Mouse (Mus musculus): ENCODE data around the gene Dnaja1.

Dnaja1 gene

DNA sequence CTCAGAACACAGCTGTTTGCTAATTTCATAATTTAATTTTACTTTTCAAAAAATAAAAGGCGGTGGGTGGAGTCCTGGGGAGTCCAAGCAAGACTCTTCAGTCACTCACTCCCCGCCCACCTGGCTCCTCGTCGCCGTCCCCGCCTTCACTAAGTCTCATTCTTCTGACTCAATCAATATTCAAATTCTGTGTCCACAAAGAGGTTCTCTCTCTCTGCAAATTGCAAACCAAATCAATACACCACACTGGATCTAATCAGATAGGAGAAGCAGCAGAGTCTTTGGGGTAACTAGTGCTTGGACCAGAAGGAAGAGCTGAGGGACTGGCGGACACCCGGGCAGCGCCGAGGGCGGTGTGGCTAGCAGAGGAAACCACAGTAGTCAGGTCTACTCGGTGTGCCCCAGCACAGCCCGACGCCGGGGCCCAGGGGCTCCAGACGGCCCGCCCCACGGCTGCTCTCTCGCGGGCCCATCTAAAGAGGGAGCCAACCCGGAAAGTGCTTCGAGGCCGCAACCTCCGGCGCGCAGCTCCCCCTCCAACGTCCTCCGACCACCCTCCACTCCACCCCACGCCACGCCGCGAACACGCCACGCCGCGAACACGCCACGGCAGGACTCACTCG, 35.3 kb downstream of the Dnaja1 start:
- DNase-seq (ENCODE audit: low spot score in 2 of 2), result no peak

DNA sequence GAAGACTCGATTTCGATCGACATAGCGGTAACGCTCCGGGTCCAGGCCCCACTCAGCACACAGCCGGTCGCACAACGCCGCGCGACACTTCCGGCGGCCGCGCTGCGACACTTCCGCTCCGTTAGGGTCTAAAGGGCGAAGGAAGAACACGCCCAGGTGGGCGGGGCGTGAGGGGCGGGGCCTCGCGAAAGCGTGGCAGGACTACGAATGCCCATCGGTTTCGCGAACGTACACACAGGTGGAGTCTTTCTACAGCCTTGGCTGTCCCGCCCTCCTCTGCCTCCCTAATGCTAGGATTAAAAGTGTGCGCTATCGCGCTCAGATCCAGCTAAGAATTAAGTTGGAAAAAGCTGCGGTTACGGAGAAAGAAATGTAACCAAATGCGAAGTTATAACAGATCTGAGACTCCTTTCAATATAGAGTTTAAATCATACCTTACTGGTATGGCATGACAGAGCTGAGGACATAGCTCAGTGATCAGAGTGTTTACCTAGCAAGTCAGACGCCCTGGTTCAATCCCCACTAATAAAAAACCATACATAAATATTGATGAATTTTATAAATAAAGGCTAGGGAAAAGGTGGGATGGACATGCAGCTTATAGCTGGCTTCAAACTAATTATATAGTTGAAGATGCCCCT, 36.0 kb downstream of the Dnaja1 start, which contains the start of gene Smu1:
Gene Smu1, minus strand, starts transcription at position 144 of the 641 bp plus-strand sequence.
- peak; percentile 92 to 95 for DNase-seq (ENCODE audit: low spot score in 2 of 2)

DNA sequence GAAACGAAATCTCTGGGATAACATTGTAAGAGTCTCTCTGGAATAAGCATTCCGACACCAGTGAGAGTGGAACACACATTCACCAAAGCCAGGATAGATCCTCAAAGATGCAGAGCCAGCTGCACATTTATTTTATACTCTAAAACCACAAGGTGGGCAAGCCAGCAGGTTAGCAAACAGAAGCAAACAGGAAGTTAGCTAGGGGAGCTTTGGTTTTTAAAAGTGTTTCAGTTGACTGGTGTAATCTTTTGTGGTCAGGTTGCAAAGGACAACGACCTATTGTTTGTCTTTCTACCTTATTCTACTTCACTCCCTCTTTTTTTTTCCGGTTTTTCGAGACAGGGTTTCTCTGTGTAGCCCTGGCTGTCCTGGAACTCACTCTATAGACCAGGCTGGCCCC, 37.9 kb downstream of the Dnaja1 start:
- no peak for DNase-seq (ENCODE audit: low spot score in 2 of 2)

DNA sequence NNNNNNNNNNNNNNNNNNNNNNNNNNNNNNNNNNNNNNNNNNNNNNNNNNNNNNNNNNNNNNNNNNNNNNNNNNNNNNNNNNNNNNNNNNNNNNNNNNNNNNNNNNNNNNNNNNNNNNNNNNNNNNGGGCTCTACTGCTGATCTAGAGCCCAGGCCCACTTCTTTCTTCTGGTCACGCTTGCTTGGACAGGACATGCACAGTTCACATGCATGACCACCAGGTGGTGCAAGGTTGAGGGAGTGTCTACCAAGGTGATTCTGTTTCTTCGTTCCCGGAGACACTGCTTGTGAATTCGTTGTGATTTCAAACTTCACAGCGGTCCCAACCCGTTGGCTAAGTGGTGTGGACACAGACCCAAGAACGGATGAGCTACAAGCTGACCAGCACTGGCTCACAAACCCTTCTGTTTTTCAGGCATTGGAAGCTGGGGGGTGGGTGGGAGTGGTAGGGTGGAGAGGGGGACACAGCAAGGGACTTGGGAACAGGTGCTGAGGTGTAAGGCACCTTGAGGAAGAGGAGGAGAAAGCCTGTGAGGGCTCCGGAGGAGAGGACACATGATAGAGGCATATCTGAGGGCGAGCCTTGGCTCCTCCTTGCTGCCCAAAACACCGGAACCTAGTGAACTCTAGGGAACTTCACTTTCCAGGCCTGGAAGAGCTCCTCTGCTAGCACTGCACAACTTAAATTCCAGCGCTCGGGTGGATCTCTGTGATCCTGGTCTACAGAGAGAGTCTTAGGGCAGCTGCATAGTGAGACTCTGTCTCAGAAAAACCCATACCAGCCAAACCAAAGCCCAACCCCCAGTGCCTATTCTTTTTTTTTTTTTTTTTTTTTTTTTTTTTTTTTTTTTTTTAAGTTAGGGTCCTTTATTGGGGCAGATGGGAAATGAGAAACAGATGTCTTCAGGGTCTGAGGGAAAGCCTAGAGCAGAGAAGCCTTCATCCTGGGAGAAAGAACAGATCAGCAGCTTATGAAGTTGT, 52.6 kb downstream of the Dnaja1 start:
- DNase-seq (ENCODE audit: low spot score in 2 of 2), result peak; percentile 44 to 59

DNA sequence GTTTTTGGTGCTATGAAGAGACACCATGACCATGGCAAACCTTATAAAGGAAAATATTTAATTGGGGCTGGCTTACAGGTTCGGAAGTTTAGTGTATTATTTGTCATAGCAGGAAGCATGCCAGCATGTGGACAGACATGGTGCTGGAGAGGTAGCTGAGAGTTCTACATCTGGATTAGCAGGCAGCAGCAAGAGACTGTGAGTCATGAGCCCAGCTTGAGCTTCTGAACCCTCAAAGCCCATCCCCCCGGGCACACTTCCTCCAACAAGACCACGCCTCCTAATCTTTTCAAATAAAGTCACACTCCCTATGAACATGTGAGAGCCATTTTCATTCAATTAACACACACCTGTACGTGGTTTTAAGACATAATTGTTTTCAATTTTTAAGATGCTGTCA, 54.5 kb downstream of the Dnaja1 start:
- no peak for DNase-seq (ENCODE audit: low spot score in 2 of 2)

DNA sequence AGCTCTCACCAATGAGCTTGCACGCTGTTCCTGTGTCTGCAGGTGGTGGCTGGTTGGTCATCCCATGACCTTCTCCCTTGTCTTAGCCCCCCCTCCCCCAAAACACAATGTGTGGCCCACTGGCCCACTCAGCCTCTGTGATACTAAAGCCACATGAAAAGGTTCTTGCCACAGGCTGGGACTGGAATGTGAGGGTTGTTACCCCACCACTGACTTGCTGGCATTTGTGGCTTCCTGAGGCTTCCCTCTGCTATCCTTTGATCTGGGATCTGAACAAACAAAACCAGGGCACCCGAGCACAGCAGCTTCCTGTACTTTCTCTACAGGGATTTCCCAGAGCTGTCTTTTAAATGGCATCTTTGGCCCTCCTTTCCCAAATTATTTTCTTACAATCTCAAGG, 55.2 kb downstream of the Dnaja1 start:
- DNase-seq (ENCODE audit: low spot score in 2 of 2), result no peak

DNA sequence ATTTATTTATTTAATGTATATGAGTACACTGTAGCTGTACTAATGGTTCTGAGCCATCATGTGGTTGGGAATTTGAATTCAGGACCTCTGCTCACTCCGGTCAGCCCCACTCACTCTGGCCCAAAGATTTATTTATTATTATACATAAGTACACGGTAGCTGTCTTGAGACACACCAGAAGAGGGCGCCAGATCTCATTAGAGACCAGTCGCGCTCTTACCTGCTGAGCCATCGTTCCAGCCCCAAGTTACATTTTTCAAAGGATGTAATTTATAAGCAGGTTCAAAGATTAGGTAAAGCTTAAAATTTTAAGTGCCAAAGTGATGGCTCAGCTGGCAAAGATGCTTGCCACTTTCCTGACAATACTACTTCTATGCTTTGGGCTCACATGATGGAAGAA, 56.7 kb downstream of the Dnaja1 start:
- DNase-seq (ENCODE audit: low spot score in 2 of 2), result no peak

DNA sequence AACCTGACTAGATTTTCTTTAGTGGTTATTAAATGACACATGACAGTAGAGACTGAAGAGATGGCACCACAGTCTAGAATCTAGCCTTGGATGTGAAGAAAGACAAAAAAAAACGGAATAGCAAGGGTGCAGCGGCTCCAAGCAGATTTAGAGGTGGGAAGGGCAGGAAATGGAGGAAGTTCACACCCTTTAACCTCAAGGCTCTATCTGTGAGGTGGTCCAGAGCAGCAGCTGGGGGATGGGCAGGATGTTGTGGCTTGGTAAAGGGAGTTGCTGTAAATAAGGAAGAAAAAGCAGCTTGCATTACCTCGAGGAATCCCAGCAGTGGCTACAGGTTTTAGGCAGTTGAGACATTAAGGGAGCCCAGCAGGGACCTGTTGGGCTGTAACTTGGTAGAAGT, 59.2 kb downstream of the Dnaja1 start:
- DNase-seq (ENCODE audit: low spot score in 2 of 2), result no peak

DNA sequence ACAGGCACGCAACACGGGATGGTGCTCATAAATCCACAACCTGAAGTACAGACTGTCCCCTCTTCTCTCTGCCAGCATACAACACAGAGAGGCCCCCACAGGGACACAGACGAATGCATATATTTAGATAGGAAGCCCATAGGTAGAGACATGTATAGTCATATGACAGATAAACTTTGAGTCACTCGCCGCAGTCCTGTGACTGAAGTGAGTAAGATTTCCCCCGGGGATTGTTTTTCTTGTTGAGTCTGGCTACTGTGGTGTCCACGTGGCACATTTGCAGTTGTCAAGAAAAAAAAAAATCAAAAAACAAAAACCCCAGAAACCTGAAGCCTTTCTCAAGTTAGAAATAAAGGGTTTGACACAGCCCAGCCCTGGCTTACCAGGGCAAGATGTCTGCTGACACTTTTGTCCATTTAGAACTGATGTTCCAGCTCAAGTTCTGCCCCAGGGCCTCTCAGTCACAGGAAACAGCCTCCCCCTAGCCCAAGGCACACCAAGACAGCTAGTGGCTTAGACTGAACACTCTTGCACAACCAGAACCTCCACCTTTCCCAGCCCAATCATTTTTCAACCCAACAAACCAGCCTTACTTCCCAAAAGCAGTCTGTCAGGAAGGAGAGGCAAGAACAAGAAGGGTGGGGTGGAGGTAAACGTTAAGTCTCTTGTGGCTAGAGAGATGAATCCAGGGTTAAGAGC, 60.0 kb downstream of the Dnaja1 start:
- DNase-seq (ENCODE audit: low spot score in 2 of 2), result no peak

DNA sequence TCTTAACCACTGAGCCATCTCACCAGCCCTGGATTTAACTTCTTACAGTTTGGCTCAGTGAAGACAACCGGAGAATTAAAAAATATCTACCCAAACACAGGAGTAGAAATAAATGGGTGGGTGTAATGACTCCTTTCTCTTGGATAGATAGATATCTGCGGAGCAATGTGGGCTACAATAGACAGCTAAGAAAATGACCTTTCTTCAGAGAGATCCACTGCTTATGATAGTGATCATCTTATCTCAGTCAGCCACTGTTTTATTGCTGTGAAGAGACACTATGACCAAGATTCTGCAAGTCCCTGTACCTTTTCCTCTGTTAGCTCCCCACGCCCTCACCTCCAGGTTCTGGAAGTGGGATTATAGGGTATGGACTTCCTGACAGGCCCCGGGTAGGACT, 61.1 kb downstream of the Dnaja1 start:
- DNase-seq (ENCODE audit: low spot score in 2 of 2), result no peak

DNA sequence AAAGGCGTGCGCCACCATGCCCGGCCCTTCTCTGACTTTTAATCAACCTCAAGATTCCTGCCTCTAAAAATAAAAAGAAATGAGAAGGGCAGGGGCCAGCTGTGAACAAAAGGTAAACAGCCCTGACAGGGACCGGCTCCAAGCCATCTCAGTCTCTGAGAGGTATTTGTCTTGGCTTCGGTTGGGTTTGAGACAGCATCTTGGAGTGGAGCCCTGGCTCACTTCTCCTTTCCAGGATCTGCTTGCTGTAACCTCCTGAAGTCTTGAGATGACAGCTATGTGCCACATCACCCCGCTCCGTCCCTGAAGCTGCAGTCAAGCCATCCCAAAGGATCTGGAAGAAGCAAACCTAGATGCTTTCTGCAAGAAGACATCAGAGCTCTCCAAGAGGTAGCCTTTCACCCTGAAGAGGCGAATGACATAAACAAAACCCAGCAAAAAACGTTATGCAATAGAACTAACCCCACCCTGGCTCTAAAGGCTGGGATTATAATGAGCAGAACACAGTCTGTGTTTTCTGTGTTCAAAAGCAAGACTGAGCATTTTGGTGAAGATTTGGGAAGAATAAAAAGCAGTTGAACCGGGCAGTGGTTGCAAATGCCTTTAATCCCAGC, 62.7 kb downstream of the Dnaja1 start:
- DNase-seq (ENCODE audit: low spot score in 2 of 2), result no peak

DNA sequence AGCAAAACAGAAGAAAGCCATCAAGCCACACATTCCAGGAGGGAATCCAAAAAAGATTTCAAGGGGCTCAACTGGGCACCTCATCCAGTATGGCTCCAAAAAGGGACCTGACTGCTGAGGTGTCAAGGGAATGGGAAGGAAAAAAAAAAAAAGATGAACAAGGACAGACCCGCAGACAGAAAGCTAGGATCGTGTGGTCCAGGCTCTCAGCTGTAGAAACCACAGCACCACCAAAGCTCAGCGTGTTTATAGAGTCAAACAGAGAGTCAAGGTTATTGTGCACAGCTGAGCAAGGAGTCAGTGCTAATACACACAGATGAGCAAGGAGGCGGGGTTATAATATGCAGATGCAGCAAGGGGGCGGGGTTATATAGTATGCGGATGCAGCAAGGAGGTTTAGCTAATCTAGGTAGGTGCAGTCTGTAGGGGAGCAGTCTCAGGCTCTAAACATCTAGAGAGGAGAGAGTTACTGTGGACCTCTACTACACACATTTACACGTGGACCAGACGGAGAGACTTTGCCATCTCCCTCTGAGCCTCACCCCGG, 63.7 kb downstream of the Dnaja1 start:
- no peak for DNase-seq (ENCODE audit: low spot score in 2 of 2)

DNA sequence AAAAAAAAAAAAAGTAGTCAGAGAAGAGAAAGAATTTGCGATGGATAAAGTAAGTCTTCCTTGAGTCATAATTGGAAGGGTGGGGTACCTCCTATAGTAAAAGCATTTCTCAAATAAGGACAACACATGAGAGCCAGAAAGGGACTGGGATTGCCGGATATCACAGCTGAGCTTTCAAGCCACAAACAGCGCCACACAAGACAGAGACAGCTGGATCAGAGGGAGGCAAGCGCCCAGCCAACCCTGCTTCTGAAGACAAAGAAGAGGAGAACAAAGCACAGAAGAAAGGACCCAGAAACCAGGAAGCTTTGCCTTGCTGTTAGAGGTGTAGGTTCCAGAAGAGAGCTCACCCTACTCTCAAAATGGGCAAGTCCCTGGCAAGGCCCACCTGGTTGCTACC, 64.6 kb downstream of the Dnaja1 start:
- DNase-seq (ENCODE audit: low spot score in 2 of 2), result no peak
